Comparison of ENCODE assay signal across 9 mouse cellular contexts in the genomic region with DNA sequence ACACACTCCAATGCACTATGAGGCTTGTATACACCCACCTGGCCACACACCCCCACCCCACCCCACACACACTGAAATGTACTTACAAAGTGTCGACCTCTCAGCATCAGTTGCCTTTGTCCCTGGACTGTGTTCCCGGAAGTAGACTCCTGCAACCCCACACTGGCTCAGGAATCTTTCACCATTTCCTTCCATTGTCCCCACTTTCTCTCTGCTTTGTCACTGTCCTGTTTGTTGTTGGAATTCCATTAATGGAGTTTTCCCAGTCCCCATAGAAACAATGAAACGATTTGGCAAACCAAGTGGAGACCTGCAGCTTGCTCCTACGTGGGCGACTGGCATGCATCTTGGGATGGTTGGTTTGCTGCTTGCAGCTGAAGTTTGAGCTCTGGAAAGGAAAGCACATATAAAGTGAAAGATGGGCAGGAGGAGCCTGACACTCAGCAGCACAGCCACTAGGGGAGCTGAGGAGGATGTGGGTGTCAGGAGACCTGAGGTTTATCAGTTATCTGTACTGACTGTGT.
A peak's percentile ranks its signal among the peaks of the same experiment; 100 is the strongest.
DNase-seq lines count a peak whose midpoint lies in the region; ATAC-seq and TF ChIP-seq lines count a peak whose summit lies in the region.
"Had no signal": no experiment of that assay in that cellular context is flagged by ENCODE, and none has a peak within 500 bp of the region (broad histone marks: within the 10 kb centered on the region; RNA-seq: fewer than 3 reads in every experiment).

No protein-coding gene starts in this region.

- peak; percentile 93 for DNase-seq in heart, adult 11 months
- peak; percentile 20 for DNase-seq in thymus, adult 2 months
- DNase-seq in thymus, adult 18-20 months: no peak
- peak; percentile 1 for DNase-seq in liver, embryonic 13.5 days
- DNase-seq in left cerebral cortex, postnatal 10 days (ENCODE audit: extremely low spot score in 1 of 2, low spot score in 2 of 2): no peak
- no peak for DNase-seq in left cerebral cortex, postnatal 14 days (ENCODE audit: low spot score in 2 of 2)
- DNase-seq in embryo, embryonic 11 days: no peak

- H3K27me3 ChIP-seq in heart, embryonic 11.5 days (ENCODE audit: control insufficient read depth, insufficient read depth, low read length): no peaks in the 10 kb centered on the region
- H3K27me3 ChIP-seq in thymus, adult 2 months (ENCODE audit: control insufficient read depth, insufficient read depth, low read length): no peaks in the 10 kb centered on the region
- no peaks in the 10 kb centered on the region for H3K27me3 ChIP-seq in liver, embryonic 13.5 days

- no peaks in the 10 kb centered on the region for H3K36me3 ChIP-seq in heart, embryonic 11.5 days (ENCODE audit: control insufficient read depth, insufficient read depth, low read length)
- H3K36me3 ChIP-seq in thymus, adult 2 months (ENCODE audit: control insufficient read depth, insufficient read depth, low read length): no peaks in the 10 kb centered on the region
- H3K36me3 ChIP-seq in liver, embryonic 13.5 days: no peaks in the 10 kb centered on the region
- H3K36me3 ChIP-seq: G1E had no signal

- H3K4me3 ChIP-seq in heart, embryonic 11.5 days (ENCODE audit: low read depth, low read length): no peak overlapping the region
- H3K4me3 ChIP-seq in thymus, adult 2 months (ENCODE audit: control insufficient read depth, insufficient read depth, low read length): no peak overlapping the region
- no peak overlapping the region for H3K4me3 ChIP-seq in liver, embryonic 13.5 days (replicated peaks)

- no peak overlapping the region for H3K4me2 ChIP-seq in heart, embryonic 11.5 days
- no peak overlapping the region for H3K4me2 ChIP-seq in liver, embryonic 13.5 days

- 55% methylated on average over 5 of the region's 5 CpGs for WGBS in heart, embryonic 11.5 days (ENCODE audit: insufficient replicate concordance)
- 78% methylated on average over 5 of the region's 5 CpGs for WGBS in thymus, adult 2 months
- 28% methylated on average over 5 of the region's 5 CpGs for WGBS in liver, embryonic 13.5 days (ENCODE audit: insufficient replicate concordance)

- H3K9me3 ChIP-seq in heart, embryonic 11.5 days (replicated peaks; ENCODE audit: control insufficient read depth, low read length): no peaks in the 10 kb centered on the region
- H3K9me3 ChIP-seq in liver, embryonic 13.5 days (replicated peaks): no peaks in the 10 kb centered on the region
- H3K9me3 ChIP-seq: G1E had no signal

- intact Hi-C loops in left cerebral cortex, postnatal 10 days (cut with DNase I): no loop called here
- intact Hi-C loops in left cerebral cortex, postnatal 14 days (cut with DNase I): no loop called here

- TF ChIP-seq CTCF in thymus, adult 2 months (IDR thresholded peaks at IDR 0.05; ENCODE audit: borderline replicate concordance, control insufficient read depth, extremely low read depth, insufficient read depth, low read length, poor library complexity): no peak

- H3K9ac ChIP-seq in heart, embryonic 11.5 days (ENCODE audit: low read depth, low read length): no peak overlapping the region
- H3K9ac ChIP-seq in liver, embryonic 13.5 days: no peak overlapping the region

- no peak for ATAC-seq in heart, embryonic 11.5 days (replicated peaks; ENCODE audit: insufficient number of reproducible peaks, low FRiP score, low TSS enrichment)
- no peak for ATAC-seq in liver, embryonic 13.5 days (ENCODE audit: low read depth)

- no peaks in the 10 kb centered on the region for H3K4me1 ChIP-seq in heart, embryonic 11.5 days (ENCODE audit: control insufficient read depth, insufficient read depth, low read length)
- no peaks in the 10 kb centered on the region for H3K4me1 ChIP-seq in thymus, adult 2 months (replicated peaks; ENCODE audit: control insufficient read depth, insufficient read depth, low read length)
- H3K4me1 ChIP-seq in liver, embryonic 13.5 days (replicated peaks): no peaks in the 10 kb centered on the region

- no peak for TF ChIP-seq POLR2A in thymus, adult 2 months (IDR thresholded peaks at IDR 0.05; ENCODE audit: control insufficient read depth, extremely low read depth, insufficient read depth, low read length, poor library complexity)

- H3K27ac ChIP-seq in heart, embryonic 11.5 days (ENCODE audit: low read depth, low read length): no peak overlapping the region
- H3K27ac ChIP-seq in thymus, adult 2 months (ENCODE audit: control insufficient read depth, insufficient read depth, low read length): no peak overlapping the region
- H3K27ac ChIP-seq in liver, embryonic 13.5 days: no peak overlapping the region

Comparison
In these comparisons a context has a peak if more than half of its experiments do, and no peak if none do; other contexts are left out.
1. DNase-seq: peak in heart, adult 11 months (single experiment), thymus, adult 2 months (single experiment) and liver, embryonic 13.5 days (single experiment); none in thymus, adult 18-20 months (0 of 2), left cerebral cortex, postnatal 10 days (0 of 2), left cerebral cortex, postnatal 14 days (0 of 2) and embryo, embryonic 11 days (single experiment).